Mouse (Mus musculus) left cerebral cortex, adult 2 months (tissue): ENCODE data around the gene Cyp1a1. TPM values are rescaled to one million over a fixed set of nuclear protein-coding genes. Genes with fewer than 3 reads are reported as not detected.

ENCODE experiments used
- DNase-seq, 2 experiments: peaks; one replicate each; pipeline ENCODE4 v3.0.0; 2021 to 2022; ENCODE audit warnings: low spot score in 2 of 2, mixed read lengths in 1 of 2; ENCODE audit errors: extremely low spot score in 1 of 2
- H3K27ac ChIP-seq: fragments of 200-600 bp; 2 replicates; pipeline ENCODE4 v1.8.1; 2022
- H3K4me3 ChIP-seq: fragments of 200-600 bp; 2 replicates; pipeline ENCODE4 v1.8.1; 2022
- CTCF ChIP-seq: fragments of 200-600 bp; IDR thresholded peaks from 2 replicates; pipeline ENCODE4 v1.8.1; 2022; ENCODE audit warnings: antibody characterized with exemption, mild to moderate bottlenecking, moderate library complexity
- intact Hi-C: fragments of 180-260 bp; cut with DNase I; formaldehyde crosslinking; loops from one replicate; pipeline ENCODE4 v1.15.1; 2025
- total RNA-seq, 2 experiments: library from RNA; stranded (reverse); gene quantifications; 2 replicates each; pipeline ENCODE4 v1.2.3; 2021

Gene Cyp1a1
- total RNA-seq, 2 experiments from 2014 or later: 0.16 TPM

DNA sequence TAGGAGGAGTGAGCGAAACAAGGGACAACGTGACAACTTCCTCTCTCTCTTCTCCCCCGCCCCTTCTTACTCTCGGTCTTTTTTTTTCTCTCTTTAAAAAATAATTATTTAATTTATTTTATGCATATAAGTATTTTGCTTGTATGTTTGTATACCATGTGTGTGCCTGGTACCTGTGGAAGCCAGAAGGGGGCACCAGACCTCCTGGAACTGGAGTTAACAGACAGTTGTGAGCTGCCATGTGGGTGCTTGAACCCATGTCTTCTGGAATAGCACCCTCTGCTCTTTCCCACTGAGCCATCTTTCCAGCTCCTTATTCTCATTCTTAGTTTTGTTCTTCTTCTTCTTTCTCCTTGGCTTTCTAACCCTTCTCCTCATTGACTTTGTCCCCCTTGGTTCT lies 28.8 kb upstream of the Cyp1a1 start:
- TF ChIP-seq CTCF: no peak
- Histone ChIP-seq H3K4me3 (no peak overlapping the region), H3K27ac (no peak overlapping the region)
- no peak for DNase-seq
- intact Hi-C loops: loop anchor here (1.0 to 5.0 kb wide), 4 partner anchors 67 to 338 kb away; partner anchors contain the start of gene Cox5a

DNA sequence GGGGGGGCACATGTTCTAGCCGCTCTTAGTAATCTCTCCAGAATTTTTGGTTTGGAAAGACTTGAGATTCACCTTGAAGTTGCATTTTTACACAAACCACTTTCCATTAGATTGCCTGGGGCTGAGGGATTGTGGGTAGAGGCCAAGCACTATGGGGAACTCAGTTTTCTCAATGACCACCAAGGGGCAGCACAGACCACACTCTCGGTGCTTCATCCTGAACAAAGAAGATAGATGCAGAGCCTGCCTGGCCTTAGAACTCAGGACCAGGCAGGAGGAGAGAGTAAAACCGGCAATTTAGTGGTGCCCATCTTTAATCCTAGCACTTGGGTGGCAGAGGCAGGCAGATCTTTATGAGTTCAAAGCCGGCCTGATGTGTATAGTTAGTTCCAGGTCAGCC lies 28.0 kb upstream of the Cyp1a1 start:
- intact Hi-C loops: loop anchor here (1.0 to 10.0 kb wide), 5 partner anchors 67 to 338 kb away; partner anchors contain the start of gene Cox5a
- Histone ChIP-seq H3K27ac (no peak overlapping the region), H3K4me3 (no peak overlapping the region)
- peak; percentile 72 to 76 for DNase-seq
- TF ChIP-seq CTCF: peak; percentile 86

DNA sequence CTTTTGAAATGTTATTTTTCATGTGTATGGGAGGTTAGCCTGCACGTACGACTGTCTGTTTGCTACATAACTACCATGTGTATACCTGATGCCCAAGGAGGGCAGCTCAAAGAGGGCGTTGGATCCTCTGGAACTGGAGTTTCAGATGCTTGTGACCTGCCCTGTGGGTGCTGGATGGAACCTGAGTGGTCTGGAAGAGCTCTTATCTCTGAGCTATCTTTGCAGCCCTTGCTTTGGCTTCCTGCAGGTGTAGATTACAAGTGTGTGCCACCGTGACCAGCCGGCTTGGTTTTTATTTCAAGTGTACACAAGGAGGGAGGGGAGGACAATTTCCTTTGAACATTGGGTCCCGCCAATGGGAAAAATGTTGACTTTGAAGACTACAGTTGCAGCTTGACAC lies 27.2 kb upstream of the Cyp1a1 start:
- intact Hi-C loops: loop anchor here (10.0 kb wide), 1 partner anchor 184 kb away; no protein-coding TSS in a partner anchor
- no peak overlapping the region for H3K27ac ChIP-seq
- TF ChIP-seq CTCF: no peak
- no peak overlapping the region for H3K4me3 ChIP-seq
- DNase-seq: no peak

DNA sequence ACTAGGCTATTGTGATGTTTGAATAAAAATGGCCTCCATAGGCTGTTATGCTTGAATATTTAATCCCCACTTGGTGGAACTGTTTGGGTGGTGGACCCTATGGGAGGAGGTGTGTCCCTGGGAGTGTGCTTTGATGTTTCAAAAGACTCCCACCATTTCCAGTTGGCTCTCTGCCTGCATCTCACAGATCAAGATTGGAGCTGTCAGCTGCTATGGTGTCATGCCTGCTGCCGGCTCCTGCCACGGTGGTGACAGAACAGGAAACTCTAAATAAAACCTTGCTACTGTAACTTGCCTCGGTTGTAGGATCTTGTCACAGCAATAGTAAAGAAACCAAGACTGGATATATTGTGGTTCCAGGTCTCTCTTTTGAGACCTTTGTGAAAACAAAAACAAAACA lies 26.2 kb upstream of the Cyp1a1 start:
- Histone ChIP-seq H3K27ac (no peak overlapping the region), H3K4me3 (no peak overlapping the region)
- no peak for TF ChIP-seq CTCF
- DNase-seq: no peak
- intact Hi-C loops: loop anchor here (10.0 kb wide), 1 partner anchor 183 kb away; no protein-coding TSS in a partner anchor

DNA sequence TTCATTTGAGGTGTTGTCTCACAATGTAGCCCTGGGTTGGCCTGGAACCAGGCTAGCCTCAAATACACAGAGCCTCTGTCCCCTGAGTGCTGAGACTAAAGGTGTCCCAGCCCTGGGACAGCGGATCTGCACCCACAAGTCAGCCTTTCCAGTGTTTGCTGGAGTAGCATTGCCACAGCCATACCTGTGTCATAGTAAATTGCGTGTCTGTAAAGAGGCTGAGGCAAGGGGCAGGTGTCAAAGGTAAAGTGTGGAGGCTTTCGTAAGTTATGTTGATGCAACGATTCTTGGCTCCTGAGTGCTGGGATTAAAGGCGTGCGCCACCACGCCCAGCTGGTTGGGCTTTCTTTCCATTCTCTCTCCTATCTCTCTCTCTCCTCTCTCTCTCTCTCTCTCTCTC lies 23.1 kb upstream of the Cyp1a1 start:
- no peak overlapping the region for H3K4me3 ChIP-seq
- no peak overlapping the region for H3K27ac ChIP-seq
- intact Hi-C loops: loop anchor here (10.0 kb wide), 1 partner anchor 180 kb away; no protein-coding TSS in a partner anchor
- no peak for DNase-seq
- TF ChIP-seq CTCF: no peak

DNA sequence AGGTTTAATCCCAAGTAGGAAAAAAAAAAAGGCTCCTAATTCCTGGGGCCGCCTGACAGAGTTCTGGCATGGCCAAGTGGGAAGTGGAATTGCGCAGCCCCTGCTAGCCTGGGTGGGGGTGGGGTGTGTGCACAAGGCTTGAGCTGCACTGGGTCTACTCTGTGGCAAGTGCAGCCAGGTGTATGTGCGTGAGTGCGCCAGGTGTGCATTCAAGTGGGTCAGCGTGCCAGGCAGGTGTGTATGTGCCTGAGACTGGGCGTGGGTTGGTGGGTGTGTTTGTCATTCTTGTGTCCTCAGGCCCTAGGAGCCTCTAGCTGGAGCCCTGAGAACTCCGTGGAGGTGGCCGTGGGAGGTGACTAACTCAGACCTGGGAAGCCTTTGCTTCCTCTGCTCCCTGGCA lies 21.2 kb upstream of the Cyp1a1 start:
- TF ChIP-seq CTCF: no peak
- no peak for DNase-seq
- no peak overlapping the region for H3K4me3 ChIP-seq
- H3K27ac ChIP-seq: no peak overlapping the region
- intact Hi-C loops: loop anchor here (10.0 kb wide), 1 partner anchor 178 kb away; no protein-coding TSS in a partner anchor

DNA sequence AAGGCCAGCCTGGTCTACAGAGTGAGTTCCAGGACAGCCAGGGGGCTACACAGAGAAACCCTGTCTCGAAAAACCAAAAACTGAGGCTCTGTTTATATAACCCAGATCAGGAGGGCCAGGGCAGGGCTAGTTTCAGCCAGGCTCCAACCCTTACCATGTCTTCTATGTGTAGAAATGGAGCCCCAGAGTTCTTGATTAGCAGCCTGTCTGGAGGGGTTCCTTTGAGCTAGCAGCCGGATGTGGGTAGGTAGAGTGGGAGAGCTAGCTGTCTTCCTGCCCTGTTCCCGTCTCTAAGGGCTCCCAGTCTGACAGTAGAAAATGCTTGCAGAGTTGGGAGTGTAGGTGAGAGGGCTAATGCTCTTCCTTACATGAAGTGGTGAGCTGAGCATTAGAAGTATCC lies 20.6 kb upstream of the Cyp1a1 start:
- no peak for DNase-seq
- no peak for TF ChIP-seq CTCF
- Histone ChIP-seq H3K4me3 (no peak overlapping the region), H3K27ac (no peak overlapping the region)
- intact Hi-C loops: loop anchor here (10.0 kb wide), 1 partner anchor 178 kb away; no protein-coding TSS in a partner anchor

DNA sequence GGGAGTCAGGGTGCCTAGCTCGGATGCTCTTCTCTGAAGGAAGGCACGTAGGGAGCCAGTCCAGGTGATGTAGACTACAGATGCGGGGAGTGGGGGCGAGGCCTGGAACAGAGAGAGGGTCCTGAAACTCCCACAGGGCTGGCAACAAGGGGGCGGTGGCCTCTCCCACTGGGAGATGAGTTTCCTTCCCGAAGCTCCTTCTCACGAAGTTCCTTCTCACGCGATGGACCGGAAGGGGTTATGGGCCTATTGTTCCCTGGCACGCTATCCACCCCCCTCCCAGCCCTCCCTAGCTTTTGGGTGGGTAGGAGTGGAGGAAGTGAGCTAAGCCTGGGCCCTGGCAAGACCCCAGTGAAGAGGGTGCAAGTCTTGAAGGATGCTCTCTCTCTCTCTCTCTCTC lies 19.9 kb upstream of the Cyp1a1 start:
- no peak for TF ChIP-seq CTCF
- H3K4me3 ChIP-seq: no peak overlapping the region
- H3K27ac ChIP-seq: no peak overlapping the region
- intact Hi-C loops: loop anchor here (10.0 kb wide), 1 partner anchor 177 kb away; no protein-coding TSS in a partner anchor
- no peak for DNase-seq

DNA sequence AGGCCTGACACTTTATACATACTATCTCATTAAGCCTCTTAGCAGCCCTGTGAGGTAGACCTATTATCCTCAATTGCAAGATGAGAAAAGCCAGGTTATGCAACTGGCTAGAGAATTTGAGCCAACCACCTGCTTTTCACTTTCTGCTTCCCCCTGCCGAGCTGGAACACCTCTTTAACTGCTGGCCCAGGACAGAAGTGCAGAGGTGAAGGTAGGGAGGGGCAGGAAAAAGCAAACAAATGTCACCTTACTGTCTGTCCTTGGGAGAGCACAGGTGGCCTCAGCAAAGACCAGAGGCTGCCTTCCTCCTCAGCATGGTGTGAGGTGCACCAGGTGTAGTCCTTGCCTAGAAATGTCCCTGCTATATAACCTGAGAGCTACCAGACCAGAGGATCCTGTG lies 19.5 kb upstream of the Cyp1a1 start:
- intact Hi-C loops: loop anchor here (10.0 kb wide), 1 partner anchor 177 kb away; no protein-coding TSS in a partner anchor

DNA sequence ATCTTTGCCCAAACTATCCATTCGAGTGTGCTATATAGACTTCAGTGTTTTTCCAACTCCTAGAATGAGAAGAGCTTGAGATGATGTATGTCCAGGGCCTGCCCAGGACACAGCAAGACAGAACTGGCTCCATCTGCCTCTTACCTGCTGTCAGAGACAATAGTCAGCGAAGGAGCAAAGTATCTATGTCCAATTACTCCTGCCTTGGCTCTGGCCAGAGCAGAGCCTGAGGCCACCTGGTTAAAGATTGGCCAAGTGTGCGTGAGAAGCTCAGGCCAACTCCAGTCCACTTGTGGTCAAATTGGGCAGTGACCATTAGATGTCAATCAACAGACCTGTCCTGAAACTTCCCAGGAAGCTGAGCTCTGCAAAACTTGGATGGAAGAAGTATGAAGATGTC lies 18.2 kb upstream of the Cyp1a1 start:
- no peak for DNase-seq
- no peak for TF ChIP-seq CTCF
- intact Hi-C loops: loop anchor here (10.0 kb wide), 1 partner anchor 175 kb away; no protein-coding TSS in a partner anchor
- no peak overlapping the region for H3K27ac ChIP-seq
- H3K4me3 ChIP-seq: no peak overlapping the region

More for the DNA sequence above, 19.5 kb upstream of the Cyp1a1 start:
- TF ChIP-seq CTCF: no peak
- DNase-seq: no peak
- Histone ChIP-seq H3K4me3 (no peak overlapping the region), H3K27ac (no peak overlapping the region)

DNA sequence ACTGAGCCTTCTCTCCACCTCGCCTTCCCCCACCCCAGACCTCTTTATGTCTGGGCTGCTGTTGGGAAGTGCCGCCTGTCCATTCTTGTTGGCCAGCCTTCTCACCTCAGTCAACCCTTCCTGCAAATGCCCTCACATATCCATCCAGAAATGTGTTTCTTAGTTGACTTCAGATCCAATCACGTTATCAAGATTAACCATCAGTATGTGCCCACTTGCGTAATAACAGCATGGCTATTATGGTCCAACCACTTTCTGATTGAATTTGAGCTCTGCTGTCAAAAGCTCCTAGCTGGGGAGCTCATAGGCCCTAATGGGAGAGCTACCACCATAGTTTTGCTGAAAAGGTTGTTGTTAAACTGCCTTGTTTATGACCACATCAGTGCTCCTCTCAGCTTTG lies 16.7 kb upstream of the Cyp1a1 start:
- Histone ChIP-seq H3K4me3 (no peak overlapping the region), H3K27ac (no peak overlapping the region)
- intact Hi-C loops: no loop called here
- no peak for DNase-seq
- no peak for TF ChIP-seq CTCF

DNA sequence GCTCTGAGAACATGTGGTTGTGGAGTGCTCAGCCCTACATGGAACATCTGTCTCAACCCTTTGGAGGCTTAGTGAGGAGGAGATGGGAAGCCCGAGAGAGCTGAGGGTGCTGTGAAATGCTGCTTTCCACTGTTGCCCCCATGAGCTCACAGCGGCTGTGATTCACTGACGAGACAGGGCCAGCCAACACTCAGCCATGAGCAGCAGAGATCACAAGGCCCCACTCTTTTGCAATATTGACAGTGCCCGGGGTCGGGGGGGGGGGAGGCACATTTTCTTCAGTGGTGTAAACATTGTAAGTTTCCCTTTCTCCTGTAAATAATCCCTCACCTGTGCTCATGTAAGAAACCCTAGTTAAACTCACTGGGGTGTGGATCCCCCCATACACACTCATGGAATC lies 16.2 kb upstream of the Cyp1a1 start:
- no peak overlapping the region for H3K27ac ChIP-seq
- no peak overlapping the region for H3K4me3 ChIP-seq
- intact Hi-C loops: no loop called here
- no peak for DNase-seq
- TF ChIP-seq CTCF: no peak

DNA sequence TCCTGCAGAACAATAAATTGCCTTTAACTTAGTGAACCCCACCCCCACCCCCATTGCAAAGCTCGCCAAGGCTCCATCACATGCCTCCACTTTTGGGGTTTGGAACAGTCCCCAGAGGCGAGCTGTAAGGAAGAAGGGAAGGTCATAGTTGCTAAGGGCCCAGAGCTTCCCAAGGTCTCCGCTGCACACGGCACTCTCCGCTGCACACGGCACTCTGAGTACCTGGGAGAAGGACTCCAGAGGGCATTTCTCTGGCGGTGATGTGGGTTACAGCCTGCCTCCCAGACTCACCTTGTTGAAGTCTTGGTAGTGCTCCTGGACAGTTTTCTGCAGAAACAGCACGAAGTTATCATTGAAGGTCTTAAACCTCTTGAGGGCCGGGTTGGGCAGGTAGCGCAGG lies 6.3 kb upstream of the Cyp1a1 start:
- Histone ChIP-seq H3K4me3 (no peak overlapping the region), H3K27ac (no peak overlapping the region)
- intact Hi-C loops: no loop called here
- no peak for TF ChIP-seq CTCF
- no peak for DNase-seq
